Mouse (Mus musculus) stomach, postnatal 0 days (tissue): ENCODE data around the gene Ctr9. TPM values are rescaled to one million over a fixed set of nuclear protein-coding genes. Genes with fewer than 3 reads are reported as not detected.

Experiments used
- ATAC-seq: fragments of 200-750 bp; cut with Nextera tagmentation; 2 replicates; pipeline ENCODE4 v1.8.0; 2017; ENCODE audit not compliant: low FRiP score, low TSS enrichment
- DNase-seq: peaks from one replicate; pipeline ENCODE4 v3.0.0-alpha.2; 2016; ENCODE audit warnings: low spot score
- H3K27ac ChIP-seq: fragments of 300-500 bp; sonication (generic); replicated peaks from 2 replicates; pipeline ENCODE4 v1.5.1; 2014; ENCODE audit warnings: mild to moderate bottlenecking, control low read depth
- H3K27me3 ChIP-seq: fragments of 300-500 bp; sonication (generic); 2 replicates; pipeline ENCODE4 v1.6.1; 2014; ENCODE audit warnings: low read length; ENCODE audit not compliant: control insufficient read depth, insufficient read depth
- H3K36me3 ChIP-seq: fragments of 300-500 bp; sonication (generic); 2 replicates; pipeline ENCODE4 v1.6.1; 2014; ENCODE audit warnings: low read length, mixed read lengths; ENCODE audit not compliant: control insufficient read depth, insufficient read depth
- H3K4me1 ChIP-seq: fragments of 300-500 bp; sonication (generic); replicated peaks from 2 replicates; pipeline ENCODE4 v1.6.1; 2014; ENCODE audit warnings: antibody characterized with exemption; ENCODE audit not compliant: control insufficient read depth, insufficient read depth
- H3K4me2 ChIP-seq: fragments of 300-500 bp; sonication (generic); replicated peaks from 2 replicates; pipeline ENCODE4 v1.6.1; 2014; ENCODE audit warnings: low read depth, mild to moderate bottlenecking, control low read depth, moderate library complexity
- H3K4me3 ChIP-seq: fragments of 300-500 bp; sonication (generic); 2 replicates; pipeline ENCODE4 v1.5.1; 2014; ENCODE audit warnings: low read depth, low read length, control low read depth
- H3K9ac ChIP-seq: fragments of 300-500 bp; sonication (generic); 2 replicates; pipeline ENCODE4 v1.6.1; 2014; ENCODE audit warnings: mild to moderate bottlenecking, low read length, control low read depth, mixed read lengths
- H3K9me3 ChIP-seq: fragments of 300-500 bp; sonication (generic); 2 replicates; pipeline ENCODE4 v1.6.1; 2016; ENCODE audit warnings: low read length; ENCODE audit not compliant: control insufficient read depth
- CTCF ChIP-seq: IDR thresholded peaks from 2 replicates; pipeline ENCODE4 v1.5.1; 2016; ENCODE audit warnings: antibody characterized with exemption, low read depth, mild to moderate bottlenecking, moderate library complexity
- EP300 ChIP-seq: optimal IDR thresholded peaks from 2 replicates; pipeline ENCODE3; 2016; ENCODE audit warnings: antibody characterized with exemption
- WGBS: fragments of 180-500 bp; shearing (Covaris S2); extraction: QIAGEN DNeasy Blood & Tissue Kit; methylation state at CpG from one replicate; pipeline ENCODE4 v1.1.7; 2014; 5-methylcytosine and 5-hydroxymethylcytosine counted together
- polyA plus RNA-seq: library from polyadenylated mRNA; unstranded; fragments of >200 nt; fragmentation: Nextera tagmentation; extraction: Ambion mirVana; gene quantifications from 2 replicates; pipeline ENCODE4 v1.2.1, GENCODE M21; 2015

Ctr9 gene
- polyA plus RNA-seq, 1 experiment from 2014 or later: 26.4 TPM

GRCm38 (mm10) chr7:110998887-110999827 lies 29.6 kb upstream of the Ctr9 start:
- TF ChIP-seq EP300: no peak
- no peak for TF ChIP-seq CTCF
- Histone ChIP-seq H3K36me3 (no peaks in the 10 kb centered on the region), H3K4me1 (no peaks in the 10 kb centered on the region), H3K27me3 (no peaks in the 10 kb centered on the region), H3K9me3 (no peaks in the 10 kb centered on the region), H3K27ac (no peak overlapping the region), H3K9ac (no peak overlapping the region), H3K4me3 (no peak overlapping the region), H3K4me2 (no peak overlapping the region)
- ATAC-seq (no peak), DNase-seq (no peak)
- 64% methylated on average over 15 of the region's 15 CpGs for WGBS

GRCm38 (mm10) chr7:111004136-111004840 lies 24.5 kb upstream of the Ctr9 start:
- H3K4me1 ChIP-seq: no peaks in the 10 kb centered on the region
- H3K27me3 ChIP-seq: no peaks in the 10 kb centered on the region
- no peak overlapping the region for H3K27ac ChIP-seq
- H3K4me2 ChIP-seq: no peak overlapping the region
- DNase-seq (no peak), ATAC-seq (no peak)
- TF ChIP-seq EP300: no peak
- no peak for TF ChIP-seq CTCF
- H3K36me3 ChIP-seq: no peaks in the 10 kb centered on the region
- 85% methylated on average over 3 of the region's 3 CpGs for WGBS
- H3K9ac ChIP-seq: no peak overlapping the region
- no peak overlapping the region for H3K4me3 ChIP-seq
- H3K9me3 ChIP-seq: no peaks in the 10 kb centered on the region

- 77% methylated on average over 7 of the region's 7 CpGs for WGBS
- no peaks in the 10 kb centered on the region for H3K4me1 ChIP-seq
- no peaks in the 10 kb centered on the region for H3K27me3 ChIP-seq
- no peaks in the 10 kb centered on the region for H3K36me3 ChIP-seq
- no peak for DNase-seq
- no peaks in the 10 kb centered on the region for H3K9me3 ChIP-seq
- H3K9ac ChIP-seq: no peak overlapping the region
- H3K4me2 ChIP-seq: no peak overlapping the region
- H3K4me3 ChIP-seq: no peak overlapping the region
- ATAC-seq: no peak
- no peak overlapping the region for H3K27ac ChIP-seq
- TF ChIP-seq EP300 (no peak), CTCF (no peak)
Observed at GRCm38 (mm10) chr7:111014039-111014605, 14.6 kb upstream of the Ctr9 start.

GRCm38 (mm10) chr7:111014893-111015292 lies 13.9 kb upstream of the Ctr9 start:
- WGBS: 23% methylated on average over 5 of the region's 5 CpGs
- H3K36me3 ChIP-seq: no peaks in the 10 kb centered on the region
- ATAC-seq: peak; percentile 81

GRCm38 (mm10) chr7:111015731-111016130 lies 13.0 kb upstream of the Ctr9 start:
- 69% methylated on average over 5 of the region's 5 CpGs for WGBS

More at GRCm38 (mm10) chr7:111014893-111015292, 13.9 kb upstream of the Ctr9 start:
- Histone ChIP-seq H3K27ac (no peak overlapping the region), H3K9ac (no peak overlapping the region), H3K9me3 (no peaks in the 10 kb centered on the region), H3K4me1 (no peaks in the 10 kb centered on the region), H3K4me2 (no peak overlapping the region), H3K4me3 (no peak overlapping the region), H3K27me3 (no peaks in the 10 kb centered on the region)
- TF ChIP-seq EP300 (no peak), CTCF (peak; percentile 96)
- peak; percentile 89 for DNase-seq

More at GRCm38 (mm10) chr7:111015731-111016130, 13.0 kb upstream of the Ctr9 start:
- H3K27me3 ChIP-seq: no peaks in the 10 kb centered on the region
- no peak overlapping the region for H3K4me2 ChIP-seq
- no peak overlapping the region for H3K4me3 ChIP-seq
- no peaks in the 10 kb centered on the region for H3K4me1 ChIP-seq
- H3K36me3 ChIP-seq: no peaks in the 10 kb centered on the region
- no peak for TF ChIP-seq CTCF
- TF ChIP-seq EP300: no peak
- no peak overlapping the region for H3K27ac ChIP-seq
- H3K9me3 ChIP-seq: no peaks in the 10 kb centered on the region
- ATAC-seq (no peak), DNase-seq (no peak)
- H3K9ac ChIP-seq: no peak overlapping the region
